Mouse (Mus musculus): ENCODE measurements around the gene Plxna4.

DNA sequence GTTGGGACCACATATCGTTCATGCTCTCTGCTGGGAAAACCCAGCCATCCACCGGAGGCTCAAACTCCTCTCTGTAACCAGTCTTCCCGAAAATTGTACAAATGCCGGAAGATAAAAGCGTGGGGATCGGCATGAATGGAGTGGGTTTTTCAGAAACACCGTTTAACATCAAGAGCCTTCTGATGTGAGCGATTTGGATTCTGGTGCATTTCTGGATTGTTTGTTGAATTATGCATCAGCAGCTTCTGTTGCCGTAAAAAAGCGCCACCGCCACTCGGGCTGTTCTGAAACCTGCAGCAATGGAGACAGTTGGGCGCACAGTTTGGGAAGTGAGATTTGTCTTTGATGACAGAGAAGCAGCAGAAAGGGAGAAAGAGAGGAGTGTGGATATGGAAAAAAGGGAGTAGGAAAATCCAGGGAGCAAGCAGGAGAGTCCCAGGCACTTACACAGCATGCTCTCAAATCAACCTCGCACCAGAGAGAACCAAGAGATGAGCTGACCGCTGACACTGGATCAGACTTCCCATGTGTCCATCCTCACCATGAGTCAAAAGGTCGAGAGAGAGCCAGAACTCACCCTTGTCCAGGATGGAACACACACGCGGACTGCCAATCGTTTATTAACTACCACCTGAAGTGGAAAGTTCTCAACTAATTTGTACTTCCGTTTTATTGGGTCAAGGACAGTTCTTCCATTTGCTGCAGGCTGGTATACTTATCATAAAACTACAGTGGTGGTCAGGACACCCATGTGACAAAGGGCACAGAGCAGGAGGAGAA is 181.5 kb downstream of the Plxna4 start:
- TF ChIP-seq CHD2 (IDR thresholded peaks at IDR 0.05; ENCODE audit: low read depth, low read length) (no peak), HCFC1 (IDR thresholded peaks at IDR 0.05; ENCODE audit: borderline replicate concordance, insufficient read depth, low read length) (no peak), ZC3H11A (IDR thresholded peaks at IDR 0.05; ENCODE audit: borderline replicate concordance, low read depth, low read length) (no peak)

Data from ES-E14 (cell line).